Mouse (Mus musculus) CD4-positive, CD25-positive, alpha-beta regulatory T cell, adult 9 weeks (primary cell): Measurements from ENCODE around the gene Gss. TPM values are rescaled to one million over a fixed set of nuclear protein-coding genes. Genes with fewer than 3 reads are reported as not detected.

Source experiments
- polyA plus RNA-seq: library from polyadenylated mRNA; unstranded; fragments of 100-300 nt; shearing (Covaris generic); gene quantifications from one replicate; pipeline ENCODE4 v1.2.1, GENCODE M21; 2017

Gss gene
- polyA plus RNA-seq = 19.4 TPM

GRCm38 (mm10) chr2:155592137-155592853, at the start of gene Gss:
TSS of gene Gss (minus strand) at chr2:155592810.

GRCm38 (mm10) chr2:155610978-155611377, 18.4 kb upstream of the Gss start, which contains the start of gene Myh7b:
TSS of gene Myh7b (plus strand) at chr2:155611212.

GRCm38 (mm10) chr2:155517455-155518423, 74.9 kb downstream of the Gss start, which contains the start of the genes Acss2 and Ggt7:
TSS of gene Acss2 (plus strand) at chr2:155517948.
TSS of gene Ggt7 (minus strand) at chr2:155518237.

Other genes with a start within 250 kb of the Gss start
- 56.2 TPM for gene Pigu, start 235.4 kb downstream of the Gss start, polyA plus RNA-seq
- 1.5 TPM for gene Trp53inp2, start 211.8 kb downstream of the Gss start, polyA plus RNA-seq
- gene Ncoa6, start 118.9 kb downstream of the Gss start, polyA plus RNA-seq = 5.3 TPM
- gene Acss2, start 74.9 kb downstream of the Gss start, polyA plus RNA-seq = 37.0 TPM
- 19.8 TPM for gene Ggt7, start 74.6 kb downstream of the Gss start, polyA plus RNA-seq
- gene Myh7b, start 18.4 kb upstream of the Gss start, polyA plus RNA-seq = 0.19 TPM
- 70.5 TPM for gene Trpc4ap, start 99.6 kb upstream of the Gss start, polyA plus RNA-seq
- 74.1 TPM for gene Edem2, start 136.7 kb upstream of the Gss start, polyA plus RNA-seq
- gene Gm17581, start 143.1 kb upstream of the Gss start, polyA plus RNA-seq = not detected
- not detected for gene Procr, start 158.3 kb upstream of the Gss start, polyA plus RNA-seq
- 0.07 TPM for gene Mmp24, start 182.5 kb upstream of the Gss start, polyA plus RNA-seq
- 53.0 TPM for gene BC029722, start 226.6 kb upstream of the Gss start, polyA plus RNA-seq
- 250 TPM for gene Eif6, start 234.1 kb upstream of the Gss start, polyA plus RNA-seq
- not detected for gene Fam83c, start 242.0 kb upstream of the Gss start, polyA plus RNA-seq